Mouse (Mus musculus) cortical plate, adult 2 months (tissue): ENCODE measurements at regions not wholly inside any gene's neighbourhood (a gene's known extent, or its start where the extent isn't known, plus 50 kb on each side); places are given as distances from the start of the nearest gene placed in this dataset.

Experiments
- CTCF ChIP-seq: fragments of 200-500 bp; IDR thresholded peaks from 2 replicates; pipeline ENCODE4 v1.5.1; 2011; ENCODE audit warnings: mild to moderate bottlenecking, control low read depth, low read length; ENCODE audit not compliant: insufficient read depth; ENCODE audit errors: extremely low read depth
- POLR2A ChIP-seq: fragments of 200-500 bp; IDR thresholded peaks from 2 replicates; pipeline ENCODE4 v1.6.1; 2011; ENCODE audit warnings: mild to moderate bottlenecking, low read length, control low read depth; ENCODE audit not compliant: insufficient read depth; ENCODE audit errors: extremely low read depth

DNA sequence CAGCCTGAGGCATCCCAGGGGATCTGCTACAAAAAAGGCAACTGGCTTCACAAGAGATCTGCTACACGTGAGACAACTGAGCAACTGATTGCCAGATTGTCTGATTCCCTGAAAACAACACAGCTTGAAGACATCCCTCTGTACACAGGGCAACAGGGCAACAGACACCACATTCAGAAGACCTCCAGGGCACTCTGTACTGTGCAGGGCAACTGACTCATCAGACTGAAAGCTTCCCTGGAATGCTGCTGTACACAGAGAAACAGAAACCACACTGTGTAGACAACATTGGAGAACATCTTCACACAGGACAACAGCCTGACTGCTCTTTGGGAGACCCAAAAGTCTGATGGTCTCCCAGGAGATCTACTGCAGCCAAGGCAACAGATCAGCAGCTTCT lies 456.8 kb upstream of the Ddi1 start:
- TF ChIP-seq CTCF = no peak
- no peak for TF ChIP-seq POLR2A
